19 mouse cellular contexts compared by ENCODE assay signal in the genomic region with DNA sequence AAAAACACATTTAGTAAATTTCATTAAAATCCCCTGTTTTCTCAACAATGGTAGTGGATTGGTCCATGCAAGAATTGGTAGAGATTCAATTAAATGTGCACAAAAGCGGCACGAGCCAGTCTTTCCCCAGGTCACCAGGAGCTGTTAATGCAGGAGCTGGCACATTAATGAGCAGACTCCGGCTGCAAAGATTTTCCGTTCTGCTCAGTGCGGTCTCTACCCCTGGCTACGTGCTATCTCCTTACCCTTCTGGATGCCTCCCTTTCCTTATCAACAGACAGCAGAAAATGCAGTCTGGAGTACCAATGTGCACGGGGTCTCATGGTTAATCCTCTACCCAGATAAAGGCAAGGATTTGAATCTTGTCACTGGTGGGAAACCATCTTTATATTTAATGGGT. TPM values are rescaled to one million over a fixed set of nuclear protein-coding genes. Genes with fewer than 3 reads are reported as not detected.
DNase-seq lines count a peak whose midpoint lies in the region; ATAC-seq and TF ChIP-seq lines count a peak whose summit lies in the region.
"Had no signal": no experiment of that assay in that cellular context is flagged by ENCODE, and none has a peak within 500 bp of the region (broad histone marks: within the 10 kb centered on the region; RNA-seq: fewer than 3 reads in every experiment).

No protein-coding gene starts in this region.

- no peaks in the 10 kb centered on the region for H3K27me3 ChIP-seq in forebrain, embryonic 15.5 days
- H3K27me3 ChIP-seq in forebrain, embryonic 10.5 days (ENCODE audit: poor library complexity, severe bottlenecking): no peaks in the 10 kb centered on the region
- H3K27me3 ChIP-seq in heart, postnatal 0 days (ENCODE audit: control insufficient read depth, insufficient read depth, low read length): no peaks in the 10 kb centered on the region
- H3K27me3 ChIP-seq: CH12.LX; limb, embryonic 15.5 days had no signal

- H3K27ac ChIP-seq in forebrain, embryonic 15.5 days (replicated peaks): no peak overlapping the region
- no peak overlapping the region for H3K27ac ChIP-seq in forebrain, embryonic 10.5 days
- H3K27ac ChIP-seq in heart, postnatal 0 days (ENCODE audit: low read depth): no peak overlapping the region
- no peak overlapping the region for H3K27ac ChIP-seq in left cerebral cortex, adult 2 months
- H3K27ac ChIP-seq: limb, embryonic 15.5 days had no signal

- TF ChIP-seq POLR2A in brain, embryonic 14.5 days (IDR thresholded peaks at IDR 0.05; ENCODE audit: borderline replicate concordance, extremely low read depth, insufficient read depth, insufficient read length, poor library complexity, severe bottlenecking): no peak

- no peak overlapping the region for H3K4me2 ChIP-seq in forebrain, embryonic 15.5 days (replicated peaks)
- H3K4me2 ChIP-seq in heart, postnatal 0 days (ENCODE audit: low read depth, low read length): peak overlapping the region; percentile 46
- H3K4me2 ChIP-seq: limb, embryonic 15.5 days had no signal

- TF ChIP-seq EP300 in heart, postnatal 0 days (IDR thresholded peaks at IDR 0.05; ENCODE audit: low read depth): no peak

- intact Hi-C loops in left cerebral cortex, adult 2 months (cut with DNase I): no loop called here

- 19% methylated on average over 7 of the region's 7 CpGs for WGBS in forebrain, embryonic 15.5 days
- WGBS in forebrain, embryonic 10.5 days: 71% methylated on average over 7 of the region's 7 CpGs
- WGBS in heart, postnatal 0 days: 14% methylated on average over 7 of the region's 7 CpGs

- DNase-seq in forebrain, embryonic 10.5 days (ENCODE audit: extremely low spot score, low spot score): no peak
- no peak for DNase-seq in heart, postnatal 0 days (ENCODE audit: low spot score)
- DNase-seq in heart, adult 8-10 months (ENCODE audit: low spot score): no peak
- DNase-seq in brain, embryonic 14.5 days (ENCODE audit: low read depth): peak; percentile 77
- no peak for DNase-seq in left cerebral cortex, adult 2 months (ENCODE audit: extremely low spot score in 1 of 2, low spot score in 2 of 2)
- no peak for DNase-seq in kidney, postnatal 25 days
- DNase-seq: adrenal gland, adult 2 months; cerebellum, adult 11 months; cerebellum, postnatal 36 days; gastrocnemius, postnatal 36 days; kidney, adult 18-20 months; kidney, postnatal 4 days; lung, postnatal 14 days; right cerebral cortex, postnatal 14 days had no signal

- H3K4me3 ChIP-seq in forebrain, embryonic 15.5 days: no peak overlapping the region
- H3K4me3 ChIP-seq in forebrain, embryonic 10.5 days: no peak overlapping the region
- no peak overlapping the region for H3K4me3 ChIP-seq in heart, postnatal 0 days (ENCODE audit: low read depth, low read length)
- no peak overlapping the region for H3K4me3 ChIP-seq in left cerebral cortex, adult 2 months
- H3K4me3 ChIP-seq: erythroblast, embryonic 14.5 days; limb, embryonic 15.5 days had no signal

- H3K9me3 ChIP-seq in forebrain, embryonic 15.5 days: no peaks in the 10 kb centered on the region
- peaks cover 4% of the 10 kb centered on the region; the same call in 1 of the 2 replicates for H3K9me3 ChIP-seq in forebrain, embryonic 10.5 days
- no peaks in the 10 kb centered on the region for H3K9me3 ChIP-seq in heart, postnatal 0 days (replicated peaks; ENCODE audit: control insufficient read depth, low read length)
- H3K9me3 ChIP-seq: limb, embryonic 15.5 days had no signal

- H3K36me3 ChIP-seq in forebrain, embryonic 15.5 days: no peaks in the 10 kb centered on the region
- H3K36me3 ChIP-seq in forebrain, embryonic 10.5 days (replicated peaks): no peaks in the 10 kb centered on the region
- H3K36me3 ChIP-seq in heart, postnatal 0 days (replicated peaks; ENCODE audit: control insufficient read depth, insufficient read depth, low read length): no peaks in the 10 kb centered on the region
- H3K36me3 ChIP-seq: limb, embryonic 15.5 days had no signal

- peak; percentile 46; the same call in 1 of the 2 replicates for ATAC-seq in forebrain, embryonic 15.5 days (replicated peaks)
- no peak for ATAC-seq in heart, postnatal 0 days (ENCODE audit: insufficient read depth, low read depth)
- ATAC-seq in megakaryocyte-erythroid progenitor cell, adult 5-6 weeks (replicated peaks; ENCODE audit: low FRiP score, low TSS enrichment, poor library complexity, severe bottlenecking): peak; percentile 74; the same call in 1 of the 2 replicates

- no peak for TF ChIP-seq CTCF in heart, postnatal 0 days (IDR thresholded peaks at IDR 0.05; ENCODE audit: low read depth)
- no peak for TF ChIP-seq CTCF in brain, embryonic 14.5 days (IDR thresholded peaks at IDR 0.05; ENCODE audit: borderline replicate concordance, extremely low read depth, insufficient read depth, insufficient read length)
- no peak for TF ChIP-seq CTCF in left cerebral cortex, adult 2 months (IDR thresholded peaks at IDR 0.05)

- no peaks in the 10 kb centered on the region; the same call in 1 of the 2 replicates for H3K4me1 ChIP-seq in forebrain, embryonic 15.5 days
- H3K4me1 ChIP-seq in forebrain, embryonic 10.5 days: 0 out of 2 replicates have a peak, but pooled peaks cover 3% of the 10 kb centered on the region
- H3K4me1 ChIP-seq in heart, postnatal 0 days (ENCODE audit: control insufficient read depth, insufficient read depth): no peaks in the 10 kb centered on the region
- H3K4me1 ChIP-seq: limb, embryonic 15.5 days had no signal

- no peak overlapping the region for H3K9ac ChIP-seq in forebrain, embryonic 15.5 days (replicated peaks)
- H3K9ac ChIP-seq in heart, postnatal 0 days (replicated peaks; ENCODE audit: low read depth, low read length): no peak overlapping the region
- H3K9ac ChIP-seq: limb, embryonic 15.5 days had no signal

RNA-seq across cellular contexts. Expression of a gene that starts 9.2 kb away (rescaled TPM):
- polyA plus RNA-seq in forebrain, embryonic 15.5 days (2015; fragmentation: Nextera tagmentation; extraction: Ambion mirVana): 85.6 and 85.8 TPM in 2 replicates
- 22.9 and 28.2 TPM in 2 replicates for polyA plus RNA-seq in forebrain, embryonic 10.5 days (2016; fragmentation: Nextera tagmentation; extraction: Ambion mirVana)
- 31.1 and 41.0 TPM in 2 replicates for total RNA-seq in heart, postnatal 0 days (2014; rRNA removed; ENCODE audit: low replicate concordance)
- polyA plus RNA-seq in heart, postnatal 0 days (2015; fragmentation: Nextera tagmentation; extraction: Ambion mirVana): 31.8 and 31.9 TPM in 2 replicates
- 10 to 100 TPM; 36.6 to 56.3 (median 46.4) TPM for total RNA-seq in heart, adult 8-10 months (2022)
- 19.9 and 47.9 TPM in 2 replicates for polyA plus RNA-seq in brain, embryonic 14.5 days (2012; rRNA removed)
- 2.4 and 2.5 TPM in 2 replicates for total RNA-seq in megakaryocyte-erythroid progenitor cell, adult 5-6 weeks (2014; fragmentation: Nextera tagmentation)
- 1.9 TPM in 1 of 2 replicates, not detected in the other for total RNA-seq in megakaryocyte-erythroid progenitor cell, adult 5-6 weeks (2017)
- 10 to 100 TPM; 60.1 to 70.5 TPM for total RNA-seq in left cerebral cortex, adult 2 months (2021)

RNA-seq across cellular contexts. Expression of a gene that starts 48.1 kb away (rescaled TPM):
- 1,253 and 1,277 TPM in 2 replicates for polyA plus RNA-seq in forebrain, embryonic 15.5 days (2015; fragmentation: Nextera tagmentation; extraction: Ambion mirVana)
- polyA plus RNA-seq in forebrain, embryonic 10.5 days (2016; fragmentation: Nextera tagmentation; extraction: Ambion mirVana): 202 and 227 TPM in 2 replicates
- 97.4 and 108 TPM in 2 replicates for total RNA-seq in heart, postnatal 0 days (2014; rRNA removed; ENCODE audit: low replicate concordance)
- 56.7 and 69.9 TPM in 2 replicates for polyA plus RNA-seq in heart, postnatal 0 days (2015; fragmentation: Nextera tagmentation; extraction: Ambion mirVana)
- total RNA-seq in heart, adult 8-10 months (2022): 1 to 10 TPM; 5.5 to 9.9 (median 8.5) TPM
- 1,464 and 1,575 TPM in 2 replicates for polyA plus RNA-seq in brain, embryonic 14.5 days (2012; rRNA removed)
- total RNA-seq in megakaryocyte-erythroid progenitor cell, adult 5-6 weeks (2014; fragmentation: Nextera tagmentation): 0.48 TPM in 1 of 2 replicates, not detected in the other
- 1.4 TPM in 1 of 2 replicates, not detected in the other for total RNA-seq in megakaryocyte-erythroid progenitor cell, adult 5-6 weeks (2017)
- 100 to 1,000 TPM; 878 to 888 TPM for total RNA-seq in left cerebral cortex, adult 2 months (2021)
- total RNA-seq: CH12.LX had no signal
- polyA plus RNA-seq: erythroblast, embryonic 14.5 days had no signal
